Mouse (Mus musculus) kidney, postnatal 10 days (tissue): ENCODE results near the gene Ddah1.
A peak's percentile ranks its signal among the peaks of the same experiment; 100 is the strongest.

ENCODE experiments used
- DNase-seq: peaks from one replicate; pipeline ENCODE4 v3.0.0; 2021; ENCODE audit warnings: mixed read lengths

Gene Ddah1

GRCm38 (mm10) chr3:145758561-145759378, at the start of gene Ddah1:
Gene Ddah1 (plus strand): TSS chr3:145758675.
- DNase-seq = peak; percentile 85

- DNase-seq = no peak
Measured at GRCm38 (mm10) chr3:145715923-145716322, 42.6 kb upstream of the Ddah1 start.

GRCm38 (mm10) chr3:145719660-145720059, 38.8 kb upstream of the Ddah1 start:
- DNase-seq = peak; percentile 28

- no peak for DNase-seq
Measured at GRCm38 (mm10) chr3:145725078-145725477, 33.4 kb upstream of the Ddah1 start.

GRCm38 (mm10) chr3:145728336-145728735, 30.1 kb upstream of the Ddah1 start:
- peak; percentile 28 for DNase-seq

GRCm38 (mm10) chr3:145729531-145729930, 28.9 kb upstream of the Ddah1 start:
- peak; percentile 54 for DNase-seq

- DNase-seq = peak; percentile 32
Measured at GRCm38 (mm10) chr3:145730092-145730491, 28.4 kb upstream of the Ddah1 start.

- DNase-seq = no peak
Measured at GRCm38 (mm10) chr3:145734857-145735256, 23.6 kb upstream of the Ddah1 start.

- DNase-seq = no peak
Measured at GRCm38 (mm10) chr3:145736562-145736961, 21.9 kb upstream of the Ddah1 start.

GRCm38 (mm10) chr3:145738662-145739061, 19.8 kb upstream of the Ddah1 start:
- no peak for DNase-seq

GRCm38 (mm10) chr3:145739904-145740303, 18.6 kb upstream of the Ddah1 start:
- no peak for DNase-seq

- DNase-seq = no peak
Measured at GRCm38 (mm10) chr3:145743050-145743449, 15.4 kb upstream of the Ddah1 start.

GRCm38 (mm10) chr3:145743476-145744027, 14.9 kb upstream of the Ddah1 start:
- no peak for DNase-seq

- no peak for DNase-seq
Measured at GRCm38 (mm10) chr3:145748626-145749025, 9.8 kb upstream of the Ddah1 start.

GRCm38 (mm10) chr3:145756457-145756856, 2.0 kb upstream of the Ddah1 start:
- no peak for DNase-seq

GRCm38 (mm10) chr3:145757177-145757576, 1.3 kb upstream of the Ddah1 start:
- DNase-seq = no peak

GRCm38 (mm10) chr3:145757844-145758243, 631 bp upstream of the Ddah1 start:
- no peak for DNase-seq

- DNase-seq = no peak
Measured at GRCm38 (mm10) chr3:145759379-145760209, 1.1 kb downstream of the Ddah1 start.

GRCm38 (mm10) chr3:145760547-145760946, 2.1 kb downstream of the Ddah1 start:
- no peak for DNase-seq

- no peak for DNase-seq
Measured at GRCm38 (mm10) chr3:145761501-145762170, 3.2 kb downstream of the Ddah1 start.

GRCm38 (mm10) chr3:145762957-145763641, 4.6 kb downstream of the Ddah1 start:
- no peak for DNase-seq

GRCm38 (mm10) chr3:145763642-145763972, 5.1 kb downstream of the Ddah1 start:
- DNase-seq = no peak
